Mouse (Mus musculus) heart, postnatal 0 days (tissue): Measurements from ENCODE around the gene Myh3.

ENCODE experiments used
- CTCF ChIP-seq: IDR thresholded peaks from 2 replicates; pipeline ENCODE4 v1.5.1; 2016; ENCODE audit warnings: antibody characterized with exemption, control low read depth, low read depth
- EP300 ChIP-seq: IDR thresholded peaks from 2 replicates; pipeline ENCODE4 v1.6.1; 2016; ENCODE audit warnings: antibody characterized with exemption, low read depth

DNA sequence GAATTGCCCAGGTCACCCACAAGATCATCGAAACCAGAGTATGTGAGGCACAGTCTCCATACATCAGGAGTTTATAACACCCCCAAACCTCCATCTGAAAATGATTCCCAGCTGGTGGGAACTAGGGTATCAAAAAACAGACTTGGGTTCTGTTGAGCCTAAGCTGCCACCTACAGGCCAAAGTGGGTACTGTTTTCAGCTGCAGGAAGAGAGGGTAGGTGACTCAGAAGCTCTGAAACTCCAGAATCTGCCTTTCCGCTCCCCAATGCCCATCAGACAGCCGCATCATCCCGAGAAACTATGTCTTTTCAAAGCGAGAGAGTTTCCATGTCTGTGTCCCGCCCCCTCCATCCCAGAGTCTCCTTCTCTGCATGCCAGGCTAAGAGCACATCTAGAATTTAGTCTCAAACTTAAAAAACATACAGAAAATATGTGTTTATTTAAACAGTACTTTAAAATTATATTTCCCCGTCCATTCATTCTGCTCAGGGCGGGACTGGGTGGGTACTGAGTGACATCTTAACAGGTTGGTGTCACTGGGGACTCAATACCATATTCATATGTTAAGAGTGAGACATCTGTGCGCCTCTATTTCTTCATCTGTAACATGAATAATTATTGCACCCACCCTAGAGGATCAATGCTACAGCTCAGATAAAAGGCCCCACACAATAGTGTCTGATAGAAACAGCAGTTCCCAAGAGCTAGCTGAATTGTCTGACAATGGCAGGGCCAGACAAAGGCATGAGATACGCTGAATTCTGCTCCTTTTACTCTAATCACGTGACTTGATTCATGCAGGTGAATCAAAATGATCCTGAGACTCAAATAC, 34.1 kb downstream of the Myh3 start:
- no peak for TF ChIP-seq EP300
- TF ChIP-seq CTCF: peak; percentile 71
